Mouse (Mus musculus): ENCODE measurements around the gene Cd36.

DNA sequence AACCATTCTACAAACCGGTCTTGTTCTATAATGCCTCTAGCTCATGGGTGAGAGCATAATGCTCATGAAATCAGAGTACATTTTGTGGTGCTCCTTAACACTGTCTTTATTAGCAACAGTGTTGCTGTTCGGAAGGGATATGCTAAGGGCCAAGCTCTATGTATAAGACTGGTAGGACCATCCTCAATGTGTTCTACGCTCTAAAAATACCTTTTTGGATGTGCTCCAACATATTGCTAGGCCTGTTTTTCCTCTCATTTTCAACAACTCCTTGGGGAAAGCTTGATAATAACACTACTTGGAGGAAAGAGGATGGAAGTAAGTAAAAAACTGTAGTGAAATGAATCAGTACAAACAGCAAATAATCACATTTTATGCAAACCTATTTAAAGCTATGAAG is 44.7 kb downstream of the Cd36 start:
- TF ChIP-seq GATA1 (IDR thresholded peaks at IDR 0.05; ENCODE audit: borderline replicate concordance, low read length), result no peak
- no peak for TF ChIP-seq FLI1 (IDR thresholded peaks at IDR 0.05; ENCODE audit: low read length)

Measured in megakaryocyte, embryonic 14.5 days (primary cell).